Mouse (Mus musculus): ENCODE measurements around the gene Wnk1. TPM values are rescaled to one million over a fixed set of nuclear protein-coding genes. Genes with fewer than 3 reads are reported as not detected.
"Not testable (repeated sequence)": the region's sequence is repeated elsewhere in the genome, so short reads cannot be mapped to it uniquely, and the experiment has no call there.

Gene Wnk1
- polyA plus RNA-seq (2015; fragmentation: Nextera tagmentation; extraction: Ambion mirVana): 47.9 and 70.7 TPM in 2 replicates

DNA sequence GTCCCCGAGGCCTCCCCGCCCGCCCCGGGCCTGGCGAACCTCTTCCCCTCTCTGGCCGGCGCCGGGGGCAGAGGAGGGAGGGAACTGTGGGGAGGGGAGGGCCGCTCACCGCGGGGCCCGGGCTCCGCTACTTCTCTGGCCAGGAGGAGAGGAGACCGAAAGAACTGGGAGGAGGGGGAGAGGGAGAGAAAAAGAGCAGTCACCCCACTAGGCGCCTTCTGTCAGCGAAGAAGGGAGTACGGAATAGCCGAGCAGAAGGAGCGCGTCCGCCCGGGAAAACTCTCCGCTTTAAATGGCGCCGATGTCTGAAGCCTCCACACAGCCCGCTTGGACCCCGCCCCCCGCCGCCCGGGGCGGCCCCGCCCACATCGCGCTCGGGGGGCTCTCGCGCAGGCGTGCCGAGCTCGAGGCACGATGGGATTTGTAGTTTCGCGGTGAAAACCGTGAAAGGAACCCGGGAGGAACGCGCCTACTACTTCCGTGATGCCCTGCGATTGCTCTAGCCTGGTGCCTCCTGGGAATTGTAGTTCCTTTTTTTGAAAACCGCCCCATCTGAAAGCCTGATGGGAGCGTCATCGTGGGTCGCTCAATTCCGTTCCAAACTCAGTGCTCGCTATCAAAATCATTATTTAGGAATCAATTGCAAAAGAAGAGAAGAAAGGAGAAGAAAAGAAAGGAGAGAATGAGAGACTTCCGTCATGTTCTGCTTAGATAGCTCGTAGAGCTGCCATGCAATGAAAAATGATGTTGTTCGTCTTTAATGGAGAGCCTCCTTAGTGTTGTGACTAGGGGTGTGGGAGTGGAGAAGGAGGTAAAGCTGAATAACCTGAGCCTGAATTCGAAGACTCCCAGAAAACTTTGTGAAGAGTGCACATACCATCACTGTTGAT, at the start of gene Wnk1:
TSS of gene Wnk1 (minus strand) at position 307 of the 890 bp plus-strand sequence.
- DNase-seq (ENCODE audit: low spot score): peak; percentile 100

DNA sequence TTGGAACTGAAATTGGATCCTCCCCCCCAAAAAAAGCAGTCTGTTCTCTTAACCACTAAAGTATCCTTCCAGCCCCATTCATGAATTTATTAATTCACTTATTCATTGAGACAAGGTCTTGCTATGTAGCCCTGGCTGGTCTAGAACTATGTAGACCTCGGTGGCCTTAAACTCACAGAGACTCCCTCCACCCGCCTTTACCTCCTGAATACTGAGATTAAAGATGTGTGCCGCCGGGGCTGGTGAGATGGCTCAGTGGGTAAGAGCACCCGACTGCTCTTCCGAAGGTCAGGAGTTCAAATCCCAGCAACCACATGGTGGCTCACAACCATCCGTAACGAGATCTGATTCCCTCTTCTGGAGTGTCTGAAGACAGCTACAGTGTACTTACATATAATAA, 48.6 kb upstream of the Wnk1 start:
- DNase-seq (ENCODE audit: low spot score): not testable (repeated sequence)

- no peak for DNase-seq (ENCODE audit: low spot score)
These were observed 47.4 kb upstream of the Wnk1 start for GRCm38 (mm10) chr6:120085832-120086231.

- no peak for DNase-seq (ENCODE audit: low spot score)
These were observed 46.5 kb upstream of the Wnk1 start for GRCm38 (mm10) chr6:120084983-120085382.

DNA sequence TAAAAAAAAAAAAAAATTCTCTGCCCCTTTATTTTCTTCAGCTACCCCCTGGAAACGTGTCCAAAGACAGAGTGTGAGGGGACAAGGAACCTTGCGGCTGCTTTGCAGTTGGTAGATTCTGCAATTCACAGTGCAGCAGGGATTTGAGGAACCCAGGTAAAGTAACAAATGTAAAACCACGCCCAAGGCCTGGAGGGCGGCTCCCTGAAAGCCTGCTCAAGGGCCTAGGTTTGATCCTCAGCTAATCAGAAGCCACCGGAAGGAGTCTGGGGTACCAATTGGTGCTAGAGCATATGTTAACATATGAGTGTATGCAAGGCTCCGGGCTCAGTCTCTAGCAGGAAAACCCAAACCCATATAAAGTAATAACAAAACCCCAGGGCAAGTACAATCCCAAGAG, 45.0 kb upstream of the Wnk1 start:
- no peak for DNase-seq (ENCODE audit: low spot score)

DNA sequence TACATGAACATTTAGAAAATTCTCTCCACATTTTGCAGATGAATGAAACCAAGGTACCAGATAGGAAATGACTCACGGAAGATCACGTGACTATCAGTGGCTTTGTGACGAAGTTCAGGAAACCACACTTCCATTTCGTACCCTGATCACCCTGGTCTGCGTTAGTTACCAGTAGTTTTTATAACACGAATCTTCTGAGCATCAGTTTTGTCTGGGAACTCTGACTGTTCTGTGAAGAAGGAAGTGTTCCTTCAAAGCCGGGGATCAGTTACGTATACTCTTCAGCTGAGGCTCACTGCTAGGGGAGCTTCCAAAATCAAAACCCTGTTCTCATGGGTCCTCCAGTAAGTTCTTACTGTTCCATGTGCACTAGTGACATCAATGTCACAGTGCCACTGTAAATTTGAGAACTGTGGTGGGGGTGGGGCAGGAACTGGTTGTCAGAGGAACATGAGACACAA, 44.5 kb upstream of the Wnk1 start:
- DNase-seq (ENCODE audit: low spot score): peak; percentile 80

GRCm38 (mm10) chr6:120082251-120082950, 43.9 kb upstream of the Wnk1 start:
- DNase-seq (ENCODE audit: low spot score): no peak

GRCm38 (mm10) chr6:120081516-120081915, 43.0 kb upstream of the Wnk1 start:
- DNase-seq (ENCODE audit: low spot score): peak; percentile 71

DNA sequence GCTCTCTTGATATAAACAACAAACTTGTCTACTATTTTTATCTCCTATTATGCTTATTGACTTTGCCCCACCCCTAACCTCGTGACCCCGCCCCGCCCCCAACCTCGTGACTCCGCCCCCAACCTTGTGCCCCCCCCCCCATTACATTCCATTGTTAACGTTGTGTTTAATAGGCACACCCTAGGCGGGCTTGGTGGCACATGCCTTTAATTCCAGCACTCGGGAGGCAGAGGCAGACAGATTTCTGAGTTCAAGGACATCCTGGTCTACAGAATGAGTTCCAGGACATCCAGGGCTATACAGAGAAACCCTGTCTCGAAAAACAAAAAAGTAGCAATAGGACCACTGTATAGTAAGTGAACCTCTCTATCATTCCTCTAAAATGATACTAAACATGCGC, 41.1 kb upstream of the Wnk1 start:
- DNase-seq (ENCODE audit: low spot score): no peak

DNA sequence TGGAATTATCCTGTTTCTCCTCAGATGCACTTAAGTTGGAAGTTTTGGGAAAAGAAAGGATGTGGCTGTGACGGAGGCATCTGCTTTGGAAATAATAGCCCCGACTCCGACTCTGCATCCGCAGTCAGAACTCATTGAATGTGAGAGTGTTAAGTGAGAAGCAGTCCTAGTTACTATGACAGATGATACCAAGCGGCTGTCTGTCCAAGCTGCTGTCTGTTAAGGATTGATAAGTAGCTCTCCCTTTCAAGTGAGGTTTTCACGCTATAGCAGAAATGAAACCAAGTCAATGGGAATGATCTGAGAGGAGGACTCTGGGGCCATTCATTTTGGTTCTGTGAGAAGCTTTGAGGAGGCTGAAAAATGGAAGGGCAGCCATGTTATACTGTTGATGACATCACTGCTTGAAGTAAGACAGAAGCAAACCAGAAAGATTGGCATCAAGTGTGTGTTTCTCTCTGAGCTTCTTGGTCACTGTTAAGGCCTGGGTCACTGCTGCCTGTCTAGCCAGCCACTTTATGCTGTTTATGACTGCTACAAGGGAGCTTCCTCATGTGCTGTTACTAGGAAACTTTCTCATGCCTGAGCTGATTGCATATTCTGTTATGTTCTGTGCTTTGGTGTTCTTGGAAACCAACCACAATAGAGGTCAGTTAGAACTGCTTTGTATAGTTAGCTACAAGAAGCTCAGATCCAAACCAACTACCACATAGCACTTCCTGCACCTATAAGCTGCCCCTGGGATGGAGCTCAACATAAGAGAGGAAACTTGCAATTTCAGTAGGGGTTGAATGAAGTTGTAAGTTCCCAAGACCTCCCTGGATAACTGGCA, 38.4 kb upstream of the Wnk1 start:
- DNase-seq (ENCODE audit: low spot score): peak; percentile 39

- DNase-seq (ENCODE audit: low spot score): no peak
These were observed 34.2 kb upstream of the Wnk1 start for GRCm38 (mm10) chr6:120072630-120073029.

DNA sequence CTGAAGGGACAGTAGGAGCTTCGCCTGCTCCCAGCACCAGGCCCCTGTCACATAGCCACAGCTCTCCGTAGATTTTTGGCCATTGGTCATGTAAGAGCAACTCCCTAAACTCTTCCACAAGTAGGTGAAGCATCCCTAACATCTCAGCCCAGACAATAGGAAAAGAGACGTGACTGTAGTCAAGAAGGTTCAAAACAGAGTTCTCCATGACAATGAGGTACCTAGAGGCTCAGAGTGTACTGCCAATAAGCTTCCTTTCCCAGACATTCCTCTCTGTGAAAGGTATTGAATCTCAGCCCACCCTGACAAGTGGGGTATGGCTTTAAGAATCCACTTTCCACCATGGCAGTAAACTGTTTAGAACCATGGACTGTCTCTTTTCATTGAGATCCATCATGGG, 31.1 kb upstream of the Wnk1 start:
- no peak for DNase-seq (ENCODE audit: low spot score)

- DNase-seq (ENCODE audit: low spot score): peak; percentile 40
These were observed 27.2 kb upstream of the Wnk1 start for GRCm38 (mm10) chr6:120065552-120066177.

DNA sequence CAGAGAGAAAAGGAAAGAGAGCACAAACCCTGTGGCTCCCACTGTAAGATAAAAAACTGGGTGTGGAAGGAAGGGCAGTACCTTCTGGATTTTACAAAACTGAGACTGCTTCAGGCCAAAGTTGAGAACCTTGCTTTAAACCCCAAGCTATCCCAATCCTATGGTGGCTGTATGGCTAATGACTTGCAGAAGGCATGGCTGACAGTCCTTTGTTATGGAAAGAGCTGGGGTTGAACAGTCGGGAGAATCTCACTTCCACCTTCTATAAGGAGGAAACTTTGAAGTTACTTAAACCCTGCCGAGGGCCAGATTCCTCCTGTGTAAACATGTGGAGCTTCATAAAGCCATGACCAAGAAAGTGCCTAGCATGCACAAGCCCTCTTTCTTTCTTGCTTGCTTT, 26.2 kb upstream of the Wnk1 start:
- no peak for DNase-seq (ENCODE audit: low spot score)

DNA sequence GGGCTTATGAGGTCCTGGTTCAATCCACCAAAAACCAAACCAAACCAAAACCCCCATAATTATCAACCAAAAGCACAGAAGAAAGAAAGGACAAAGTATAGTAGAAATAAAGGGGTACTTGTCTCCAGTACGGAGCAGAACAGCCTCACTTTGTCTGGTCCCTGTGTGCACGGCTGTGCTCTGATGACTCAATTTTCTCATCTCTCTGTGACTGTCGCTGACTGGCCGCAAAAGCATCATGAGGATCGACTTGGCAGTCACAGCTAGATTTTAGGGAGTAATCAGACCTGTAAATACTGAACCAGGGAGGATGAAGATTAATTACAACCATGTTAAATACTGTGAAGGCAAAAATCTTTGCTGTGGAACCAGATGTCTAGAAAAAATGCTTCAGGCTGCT, 24.5 kb upstream of the Wnk1 start:
- no peak for DNase-seq (ENCODE audit: low spot score)

- peak; percentile 80 for DNase-seq (ENCODE audit: low spot score)
These were observed 17.4 kb upstream of the Wnk1 start for GRCm38 (mm10) chr6:120055666-120056540.

DNA sequence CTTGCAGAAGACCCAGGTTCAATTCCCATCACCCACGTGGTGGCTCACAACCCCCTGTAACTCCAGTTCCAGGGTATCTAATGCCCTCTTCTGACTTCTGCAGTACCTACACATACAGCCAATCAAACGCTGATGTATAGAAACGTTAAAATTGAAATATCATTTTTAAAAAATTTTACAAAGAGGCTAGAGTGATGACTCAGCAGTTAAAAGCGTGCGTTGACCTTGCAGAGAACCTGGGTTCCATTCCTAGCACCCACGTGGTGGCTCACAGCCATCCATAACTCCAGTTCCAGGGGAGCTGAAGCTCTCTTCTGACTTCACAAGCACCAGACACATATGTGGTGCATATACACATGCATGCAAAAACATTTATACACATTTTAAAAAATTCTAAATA, 15.9 kb upstream of the Wnk1 start:
- DNase-seq (ENCODE audit: low spot score): no peak

DNA sequence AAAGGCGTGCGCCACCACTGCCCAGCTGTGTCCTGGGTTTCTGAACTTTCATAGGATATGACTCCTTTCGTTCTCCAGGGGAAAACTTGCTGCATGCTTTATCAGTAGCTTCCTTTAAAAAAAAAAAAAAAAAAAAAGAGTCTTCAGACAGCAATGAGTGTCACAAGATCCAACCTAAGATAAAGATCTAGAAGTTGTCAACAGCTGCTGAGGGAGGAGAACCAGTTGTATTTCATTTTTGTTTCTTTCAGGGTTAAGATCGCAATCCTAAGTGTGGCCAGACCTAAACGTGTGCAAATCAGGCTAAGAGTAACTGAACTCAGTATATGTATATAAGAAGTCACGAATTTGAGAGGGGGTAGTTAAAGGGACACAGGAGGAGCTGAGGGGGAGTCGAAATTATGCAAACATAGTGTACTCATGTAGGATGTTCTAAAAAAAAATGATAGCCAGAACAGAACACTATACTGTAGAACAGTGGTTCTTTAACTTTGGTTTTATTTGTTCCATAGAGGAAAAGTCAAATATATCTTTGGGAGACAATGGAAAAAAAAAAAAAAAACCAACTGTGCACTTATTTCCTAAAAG, 9.3 kb upstream of the Wnk1 start:
- DNase-seq (ENCODE audit: low spot score): peak; percentile 70

- DNase-seq (ENCODE audit: low spot score): no peak
These were observed 6.9 kb upstream of the Wnk1 start for GRCm38 (mm10) chr6:120045406-120045805.

Data from thymus, postnatal 0 days (tissue).